In genomic region chr15:103015009-103015399, GRCm38 (mm10) we compare ENCODE assay signal across 10 mouse cellular contexts. TPM values are rescaled to one million over a fixed set of nuclear protein-coding genes. Genes with fewer than 3 reads are reported as not detected.
A peak's percentile ranks its signal among the peaks of the same experiment; 100 is the strongest.
DNase-seq lines count a peak whose midpoint lies in the region; ATAC-seq and TF ChIP-seq lines count a peak whose summit lies in the region.
"Had no signal": no experiment of that assay in that cellular context is flagged by ENCODE, and none has a peak within 500 bp of the region (broad histone marks: within the 10 kb centered on the region; RNA-seq: fewer than 3 reads in every experiment).

No protein-coding gene starts in this region.

- H3K4me3 ChIP-seq in kidney, adult 2 months (ENCODE audit: insufficient read depth, low read depth, low read length) = peak overlapping the region; percentile 33; the same call in 1 of the 2 replicates
- peak overlapping the region; percentile 39 for H3K4me3 ChIP-seq in hindbrain, embryonic 12.5 days
- peak overlapping the region; percentile 8; the same call in 1 of the 2 replicates for H3K4me3 ChIP-seq in liver, postnatal 0 days (ENCODE audit: low read depth, low read length)
- H3K4me3 ChIP-seq: liver, embryonic 15.5 days had no signal

- 32% methylated on average over 27 of the region's 28 CpGs for WGBS in kidney, adult 2 months
- under 1% methylated on average over 26 of the region's 28 CpGs for WGBS in hindbrain, embryonic 12.5 days
- WGBS in liver, postnatal 0 days (ENCODE audit: insufficient replicate concordance) = 2% methylated on average over 24 of the region's 28 CpGs

- H3K9ac ChIP-seq in hindbrain, embryonic 12.5 days = peak overlapping the region; percentile 72
- no peak overlapping the region for H3K9ac ChIP-seq in liver, postnatal 0 days (replicated peaks)
- H3K9ac ChIP-seq: liver, embryonic 15.5 days had no signal

- no peaks in the 10 kb centered on the region for H3K4me1 ChIP-seq in kidney, adult 2 months (ENCODE audit: control insufficient read depth, insufficient read depth, low read length)
- H3K4me1 ChIP-seq in hindbrain, embryonic 12.5 days = peaks cover 3% of the 10 kb centered on the region; the same call in 1 of the 2 replicates
- no peaks in the 10 kb centered on the region for H3K4me1 ChIP-seq in liver, postnatal 0 days (ENCODE audit: insufficient read depth)
- H3K4me1 ChIP-seq: liver, embryonic 15.5 days had no signal

- no peak for TF ChIP-seq POLR2A in kidney, adult 2 months (IDR thresholded peaks at IDR 0.05; ENCODE audit: low read depth, low read length)

- no peak for ATAC-seq in hindbrain, embryonic 12.5 days (ENCODE audit: low FRiP score)
- no peak for ATAC-seq in liver, postnatal 0 days

- peak overlapping the region; percentile 44 for H3K4me2 ChIP-seq in hindbrain, embryonic 12.5 days (replicated peaks)
- H3K4me2 ChIP-seq in liver, postnatal 0 days (ENCODE audit: low read depth, low read length) = no peak overlapping the region
- H3K4me2 ChIP-seq: liver, embryonic 15.5 days had no signal

- TF ChIP-seq CTCF in kidney, adult 2 months (conservative IDR thresholded peaks at IDR 0.05; ENCODE audit: insufficient read depth, insufficient read length, low read depth, low read length) = no peak
- no peak for TF ChIP-seq CTCF in liver, postnatal 0 days (IDR thresholded peaks at IDR 0.05; ENCODE audit: low read depth)

- 0 out of 2 replicates have a peak, but pooled peaks cover 2% of the 10 kb centered on the region for H3K27me3 ChIP-seq in kidney, adult 2 months (replicated peaks; ENCODE audit: control insufficient read depth, insufficient read depth, low read length)
- peaks cover 98% of the 10 kb centered on the region for H3K27me3 ChIP-seq in hindbrain, embryonic 12.5 days
- H3K27me3 ChIP-seq in liver, postnatal 0 days (ENCODE audit: insufficient read depth, low read length) = peaks cover 98% of the 10 kb centered on the region

- H3K9me3 ChIP-seq in hindbrain, embryonic 12.5 days (replicated peaks) = no peaks in the 10 kb centered on the region
- no peaks in the 10 kb centered on the region for H3K9me3 ChIP-seq in liver, postnatal 0 days (ENCODE audit: low read length)
- H3K9me3 ChIP-seq: liver, embryonic 15.5 days had no signal

- H3K27ac ChIP-seq in kidney, adult 2 months (ENCODE audit: insufficient read depth, low read depth, low read length) = no peak overlapping the region
- H3K27ac ChIP-seq in hindbrain, embryonic 12.5 days = peak overlapping the region; percentile 88
- H3K27ac ChIP-seq in liver, postnatal 0 days (ENCODE audit: low read depth) = no peak overlapping the region
- H3K27ac ChIP-seq: liver, embryonic 15.5 days had no signal

- no peak for TF ChIP-seq EP300 in liver, postnatal 0 days (IDR thresholded peaks at IDR 0.05; ENCODE audit: low read depth)

- no peaks in the 10 kb centered on the region for H3K36me3 ChIP-seq in kidney, adult 2 months (ENCODE audit: control insufficient read depth, insufficient read depth, low read length)
- H3K36me3 ChIP-seq in hindbrain, embryonic 12.5 days = no peaks in the 10 kb centered on the region
- H3K36me3 ChIP-seq in liver, postnatal 0 days (replicated peaks; ENCODE audit: insufficient read depth, low read length) = no peaks in the 10 kb centered on the region
- H3K36me3 ChIP-seq: liver, embryonic 15.5 days had no signal

- no peak for DNase-seq in kidney, adult 2 months
- DNase-seq in kidney, adult 9 months = no peak
- peak; percentile 62 for DNase-seq in ZHBTc4 (ENCODE audit: low read depth, low spot score)
- no peak for DNase-seq in liver, postnatal 0 days
- DNase-seq in frontal cortex, postnatal 36 days (ENCODE audit: low spot score in 2 of 2) = no peak
- no peak for DNase-seq in layer of hippocampus, postnatal 25 days (ENCODE audit: extremely low spot score in 1 of 2, low spot score in 1 of 2)
- DNase-seq in thymus, postnatal 14 days = no peak
- DNase-seq: cerebellum, postnatal 36 days had no signal

RNA-seq across cellular contexts. Expression of gene Hoxc4, which starts 3.7 kb away (rescaled TPM):
- 2.5 and 2.7 TPM in 2 replicates for polyA plus RNA-seq in kidney, adult 2 months (2012; rRNA removed)
- 34.5 and 59.6 TPM in 2 replicates for polyA plus RNA-seq in hindbrain, embryonic 12.5 days (2016; fragmentation: Nextera tagmentation; extraction: Ambion mirVana)
- 0.07 and 0.11 TPM in 2 replicates for polyA plus RNA-seq in liver, postnatal 0 days (2015; fragmentation: Nextera tagmentation; extraction: Ambion mirVana)
- total RNA-seq in layer of hippocampus, postnatal 25 days (2021) = not detected

RNA-seq across cellular contexts. Expression of gene Hoxc6, which starts 16.9 kb away (rescaled TPM):
- polyA plus RNA-seq in kidney, adult 2 months (2012; rRNA removed) = 24.7 and 25.4 TPM in 2 replicates
- 2.1 and 2.3 TPM in 2 replicates for polyA plus RNA-seq in hindbrain, embryonic 12.5 days (2016; fragmentation: Nextera tagmentation; extraction: Ambion mirVana)
- not detected in 2 replicates for polyA plus RNA-seq in liver, postnatal 0 days (2015; fragmentation: Nextera tagmentation; extraction: Ambion mirVana)
- total RNA-seq in layer of hippocampus, postnatal 25 days (2021) = not detected

RNA-seq across cellular contexts. Expression of gene Hoxc8, which starts 24.6 kb away (rescaled TPM):
- polyA plus RNA-seq in kidney, adult 2 months (2012; rRNA removed) = 3.4 and 4.0 TPM in 2 replicates
- not detected in 2 replicates for polyA plus RNA-seq in hindbrain, embryonic 12.5 days (2016; fragmentation: Nextera tagmentation; extraction: Ambion mirVana)
- not detected in 2 replicates for polyA plus RNA-seq in liver, postnatal 0 days (2015; fragmentation: Nextera tagmentation; extraction: Ambion mirVana)
- total RNA-seq in layer of hippocampus, postnatal 25 days (2021) = not detected

RNA-seq across cellular contexts. Expression of gene Hoxc9, which starts 38.8 kb away (rescaled TPM):
- polyA plus RNA-seq in kidney, adult 2 months (2012; rRNA removed) = 5.5 and 7.3 TPM in 2 replicates
- not detected in 2 replicates for polyA plus RNA-seq in hindbrain, embryonic 12.5 days (2016; fragmentation: Nextera tagmentation; extraction: Ambion mirVana)
- not detected in 2 replicates for polyA plus RNA-seq in liver, postnatal 0 days (2015; fragmentation: Nextera tagmentation; extraction: Ambion mirVana)
- not detected for total RNA-seq in layer of hippocampus, postnatal 25 days (2021)
- polyA plus RNA-seq: liver, embryonic 15.5 days had no signal

RNA-seq across cellular contexts. Expression of gene Hoxc5, which starts 47.8 kb away (rescaled TPM):
- 4.0 and 4.1 TPM in 2 replicates for polyA plus RNA-seq in kidney, adult 2 months (2012; rRNA removed)
- polyA plus RNA-seq in hindbrain, embryonic 12.5 days (2016; fragmentation: Nextera tagmentation; extraction: Ambion mirVana) = 20.2 and 37.0 TPM in 2 replicates
- not detected in 2 replicates for polyA plus RNA-seq in liver, postnatal 0 days (2015; fragmentation: Nextera tagmentation; extraction: Ambion mirVana)
- not detected for total RNA-seq in layer of hippocampus, postnatal 25 days (2021)
